Mouse (Mus musculus): ENCODE measurements around the gene Foxred2.

Gene Foxred2

DNA sequence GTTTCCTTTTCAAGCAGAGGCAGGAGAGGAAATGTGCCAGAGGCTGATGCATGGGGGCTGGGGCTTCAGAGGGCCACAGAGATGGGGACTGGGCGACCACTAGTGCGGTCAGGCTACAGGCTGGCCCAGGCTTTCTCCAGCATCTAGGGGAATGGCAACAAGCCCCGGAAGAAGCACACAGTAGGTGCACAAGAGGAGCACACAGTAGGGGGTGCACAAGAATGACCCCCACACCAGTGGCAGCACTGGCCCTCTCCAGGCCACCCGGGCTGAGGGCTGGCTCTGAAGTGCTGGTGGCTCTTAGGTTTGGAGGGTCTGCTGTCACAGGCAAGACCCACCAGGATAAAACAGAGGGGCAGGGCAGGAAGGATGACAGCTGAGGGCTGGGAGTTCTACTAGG lies 41.2 kb downstream of the Foxred2 start:
- DNase-seq, result no peak

DNA sequence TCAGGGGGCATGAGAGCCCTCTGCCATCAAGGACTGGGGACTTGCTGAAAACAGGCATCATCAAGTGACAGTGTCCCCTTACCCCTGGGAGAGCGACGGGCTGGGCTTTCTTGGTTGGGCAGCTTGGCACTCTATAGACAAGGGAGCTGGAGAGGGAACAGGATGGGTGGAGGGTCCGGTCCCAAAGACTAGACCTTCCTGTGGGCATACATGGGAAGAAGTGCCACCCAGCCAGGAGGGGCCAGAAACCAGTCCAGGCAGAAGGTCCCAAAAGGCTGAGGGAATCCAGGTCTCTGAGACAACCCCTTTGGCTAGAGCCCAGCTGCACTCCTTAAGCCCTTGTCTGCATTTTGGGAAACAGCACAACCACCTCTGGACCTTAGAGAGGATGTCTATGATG lies 42.0 kb downstream of the Foxred2 start:
- DNase-seq, result no peak

DNA sequence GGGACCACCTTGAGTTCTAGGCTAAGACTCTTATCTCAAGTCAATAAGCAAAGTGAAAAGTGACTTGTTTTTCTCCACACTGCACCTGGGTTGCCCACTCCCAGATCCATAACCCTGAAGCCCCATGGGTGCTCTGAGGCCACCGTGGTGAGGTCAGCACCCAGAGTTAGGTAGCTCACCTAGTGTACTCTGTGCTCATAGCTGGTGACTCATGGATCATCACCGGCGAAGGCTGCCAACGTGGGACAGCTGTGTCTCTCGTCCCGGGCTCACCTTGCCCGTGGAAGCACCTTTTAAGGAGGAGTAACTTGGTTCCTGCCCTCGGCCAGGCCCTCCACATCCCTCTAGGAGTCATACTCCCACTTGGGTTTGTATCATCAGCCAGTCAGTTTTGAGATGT lies 43.5 kb downstream of the Foxred2 start:
- no peak for DNase-seq

DNA sequence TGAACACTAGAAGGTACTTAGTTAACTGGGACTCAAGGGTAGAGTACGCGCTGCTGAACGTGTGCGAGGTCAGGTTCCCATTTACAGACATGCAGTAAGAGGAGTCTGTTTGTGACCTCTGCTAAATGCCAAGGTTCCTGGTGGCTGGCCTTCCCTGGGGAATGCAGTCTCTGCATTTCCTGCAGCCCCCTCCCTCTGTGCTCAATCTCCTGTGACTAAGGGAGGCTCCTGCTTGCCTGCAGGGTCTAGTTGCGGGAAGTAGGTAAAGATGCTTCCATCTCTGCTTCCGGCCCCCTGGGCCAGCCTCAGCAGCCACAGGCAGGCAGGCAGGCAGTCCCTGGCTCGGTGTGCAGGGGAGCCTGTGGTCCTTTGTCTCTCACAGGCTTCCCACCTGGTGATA lies 43.9 kb downstream of the Foxred2 start:
- DNase-seq, result no peak

DNA sequence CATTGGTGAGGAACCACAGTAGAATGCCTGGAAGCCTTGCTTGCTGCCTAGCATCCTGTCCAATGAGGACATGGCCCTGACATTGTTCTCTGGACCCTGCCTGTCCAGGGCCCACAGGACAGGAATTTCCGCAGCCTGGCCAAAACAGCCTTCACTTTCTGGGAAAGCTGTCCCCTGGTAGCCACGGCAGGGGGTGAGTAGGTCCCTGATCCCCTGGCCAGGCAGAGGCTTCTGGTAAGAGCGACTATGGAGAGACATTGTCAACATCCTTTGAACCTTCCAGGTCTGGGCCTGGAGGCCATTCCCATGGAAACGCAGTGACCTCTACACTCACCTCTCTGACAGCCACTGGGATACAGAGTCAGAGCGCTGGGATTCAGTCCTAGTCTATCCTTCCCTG lies 44.5 kb downstream of the Foxred2 start:
- no peak for DNase-seq

DNA sequence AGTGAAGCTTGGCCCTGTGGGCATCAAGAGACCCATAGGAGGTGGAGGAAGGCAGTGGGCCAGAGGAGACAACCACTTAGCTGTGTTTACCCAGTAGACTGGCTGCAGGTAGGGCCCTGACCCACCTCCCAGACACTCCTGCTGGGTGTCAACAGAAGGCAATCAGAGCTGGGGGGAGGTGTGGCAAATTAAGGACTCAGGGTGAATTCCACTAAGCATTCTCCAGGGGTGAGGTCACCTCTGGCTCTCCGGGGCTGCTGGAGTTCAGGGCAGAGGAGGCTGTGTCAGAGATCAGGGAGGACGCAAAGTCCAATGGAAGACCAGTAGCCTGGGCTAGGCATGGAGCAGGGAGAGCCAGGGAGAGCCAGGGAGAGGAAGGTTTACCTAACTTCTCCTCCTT lies 45.5 kb downstream of the Foxred2 start:
- DNase-seq, result no peak

DNA sequence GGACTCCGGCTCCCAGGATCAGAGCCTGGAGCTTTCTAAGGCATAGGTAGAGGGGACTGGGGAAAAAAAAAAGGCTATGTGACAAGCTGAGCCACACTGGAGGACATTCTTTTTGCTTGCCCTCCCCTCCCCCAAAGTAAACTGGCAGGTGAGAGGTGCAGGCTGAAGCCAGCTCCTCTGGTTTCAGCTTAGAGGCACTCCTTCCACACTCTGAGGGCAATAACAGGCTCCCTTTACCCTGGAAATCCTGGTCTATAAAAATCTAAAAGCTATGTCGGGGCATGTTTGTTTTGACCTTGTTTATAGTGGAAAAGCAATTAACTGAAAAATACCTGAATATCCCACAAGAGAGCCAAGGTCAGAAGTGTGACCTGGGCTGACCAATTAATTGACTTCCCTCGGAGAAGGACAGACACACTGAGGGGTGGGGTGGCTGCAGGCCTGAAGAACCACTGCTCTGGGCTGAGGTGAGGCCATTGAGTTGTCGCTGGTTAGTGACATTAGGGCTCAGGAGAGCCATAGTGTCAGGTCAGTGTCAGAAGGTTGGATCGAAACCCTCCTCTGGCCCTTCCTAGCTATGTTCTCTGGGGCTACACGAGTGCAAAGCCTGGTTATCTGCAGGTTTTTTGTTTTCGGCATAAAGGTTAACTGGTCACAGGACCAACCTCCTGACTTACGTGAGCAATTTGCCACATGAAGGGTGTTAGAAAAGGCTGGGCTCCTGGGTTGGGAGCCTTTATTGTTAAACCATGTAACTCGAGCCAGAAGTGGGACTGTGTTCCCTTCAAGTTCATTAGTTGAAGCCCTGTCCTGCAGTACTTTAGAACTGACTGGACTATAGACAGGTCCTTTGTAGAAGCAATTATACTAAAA lies 48.6 kb downstream of the Foxred2 start:
- no peak for DNase-seq

DNA sequence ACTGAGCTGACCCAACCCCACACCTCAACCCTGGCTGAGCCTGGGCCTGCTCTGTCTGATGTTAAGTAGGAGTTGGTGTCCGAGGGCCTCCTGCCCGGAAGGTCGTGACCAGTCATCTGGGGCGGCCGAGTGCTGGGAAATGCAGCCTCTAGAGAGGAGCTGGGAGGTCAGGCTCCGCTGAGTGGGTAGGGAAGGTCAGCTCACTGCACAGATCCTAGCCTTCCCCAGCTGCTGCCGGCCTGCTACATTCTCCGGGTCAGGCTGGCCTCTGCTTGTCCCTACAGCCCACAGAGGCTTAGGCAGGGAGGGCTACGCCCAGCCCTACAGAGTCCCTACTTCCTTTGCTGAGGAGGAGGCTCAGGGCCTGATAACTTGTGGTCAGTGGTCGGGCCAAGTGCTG lies 50.0 kb downstream of the Foxred2 start:
- DNase-seq, result no peak

DNA sequence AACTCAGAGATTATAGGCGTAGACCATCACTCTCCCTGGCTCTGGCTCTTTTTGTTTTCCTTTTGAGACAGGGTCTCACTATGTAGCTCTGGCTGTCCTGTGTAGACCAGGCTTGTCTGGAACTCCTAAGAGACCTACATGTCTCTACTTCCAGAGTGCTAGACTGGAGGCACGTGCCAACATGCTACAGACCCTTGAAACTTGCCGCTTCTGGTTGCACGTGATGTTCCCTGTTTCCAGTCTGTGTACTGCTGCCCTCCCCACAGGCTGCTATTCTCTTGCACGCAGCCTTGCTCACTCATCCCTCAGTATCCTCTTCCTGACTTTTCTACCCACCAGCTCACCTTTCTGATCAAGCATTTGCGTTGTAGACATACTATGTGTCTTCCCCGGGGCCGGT lies 50.4 kb downstream of the Foxred2 start:
- no peak for DNase-seq

DNA sequence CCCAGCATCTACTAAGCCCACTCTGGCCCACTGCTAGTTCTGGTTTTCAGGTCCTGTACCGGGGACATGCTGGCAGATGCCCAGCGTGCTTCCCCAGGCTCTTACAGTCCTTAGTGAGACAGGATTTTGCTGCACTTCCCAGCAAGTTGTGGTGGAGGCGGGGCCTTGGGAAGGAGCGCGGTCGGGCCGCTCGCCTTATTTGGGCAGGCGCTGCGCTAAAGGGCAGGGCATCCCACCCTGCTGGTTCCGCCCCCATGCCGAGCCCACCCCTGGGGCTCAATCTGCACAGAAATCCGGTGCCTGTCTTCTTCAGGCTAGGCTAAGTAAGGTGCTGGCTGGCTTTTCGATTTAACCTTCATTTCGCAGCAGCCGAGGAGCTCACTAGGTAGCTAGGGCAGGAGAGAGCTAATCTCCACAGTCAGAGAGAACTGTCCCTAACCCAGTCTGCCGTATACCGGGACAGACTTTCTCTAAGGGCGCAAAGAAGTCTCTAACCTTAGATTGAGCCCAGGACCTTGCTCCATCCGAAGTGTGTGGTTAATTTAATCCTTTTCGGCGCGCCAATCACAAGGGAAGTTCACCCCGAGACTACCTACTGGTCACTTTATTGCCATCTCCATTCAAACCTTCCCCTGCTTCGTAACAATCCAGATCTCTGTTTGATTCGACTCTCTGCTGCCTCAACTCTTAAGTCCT lies 51.1 kb downstream of the Foxred2 start:
- peak; percentile 22 to 26 for DNase-seq

DNA sequence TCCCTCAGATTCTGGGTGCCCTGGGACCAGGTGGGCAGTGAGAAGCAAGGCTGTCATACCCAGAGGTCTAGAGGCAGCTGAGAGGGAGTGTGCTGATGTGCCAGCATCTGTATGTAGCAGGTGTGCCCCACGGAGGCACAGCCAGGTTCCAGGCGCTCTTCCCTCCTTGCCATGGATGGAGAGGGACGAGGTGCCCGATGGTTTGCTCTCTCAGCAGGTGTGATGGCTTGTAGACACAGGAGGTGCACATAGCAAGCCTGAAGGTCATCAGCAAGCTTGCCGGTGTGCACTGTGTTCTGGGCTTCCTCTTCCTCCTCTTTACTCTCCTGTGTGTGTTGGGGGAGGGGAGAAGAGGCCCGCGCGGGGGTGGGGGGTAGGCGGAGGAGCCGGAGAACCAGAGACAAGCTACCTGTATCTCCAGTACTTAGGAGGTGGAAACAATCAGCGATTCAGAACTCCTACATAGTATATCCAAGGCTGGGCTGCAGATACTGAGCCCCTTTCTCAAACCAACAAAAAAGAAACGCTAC lies 52.1 kb downstream of the Foxred2 start:
- DNase-seq, result no peak

DNA sequence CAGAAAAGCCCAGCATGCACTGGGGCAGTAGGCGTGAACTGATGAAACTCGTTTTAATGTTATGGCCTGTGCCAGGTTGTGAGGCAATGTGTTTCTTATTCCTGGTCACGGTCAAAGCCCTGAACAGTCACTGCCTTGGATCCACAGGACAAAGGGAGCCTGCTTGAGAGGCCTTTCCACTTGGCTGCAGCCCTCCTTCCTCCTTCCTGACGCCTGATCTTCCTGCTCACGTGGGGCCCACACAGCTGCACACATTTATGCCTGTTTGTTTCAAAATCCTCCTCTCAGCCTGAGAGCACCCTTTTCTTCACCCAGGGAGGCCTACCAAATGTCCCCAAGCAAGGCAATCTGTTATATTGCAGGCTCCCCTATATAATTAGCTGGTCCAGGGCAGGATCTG lies 53.3 kb downstream of the Foxred2 start:
- DNase-seq, result no peak

DNA sequence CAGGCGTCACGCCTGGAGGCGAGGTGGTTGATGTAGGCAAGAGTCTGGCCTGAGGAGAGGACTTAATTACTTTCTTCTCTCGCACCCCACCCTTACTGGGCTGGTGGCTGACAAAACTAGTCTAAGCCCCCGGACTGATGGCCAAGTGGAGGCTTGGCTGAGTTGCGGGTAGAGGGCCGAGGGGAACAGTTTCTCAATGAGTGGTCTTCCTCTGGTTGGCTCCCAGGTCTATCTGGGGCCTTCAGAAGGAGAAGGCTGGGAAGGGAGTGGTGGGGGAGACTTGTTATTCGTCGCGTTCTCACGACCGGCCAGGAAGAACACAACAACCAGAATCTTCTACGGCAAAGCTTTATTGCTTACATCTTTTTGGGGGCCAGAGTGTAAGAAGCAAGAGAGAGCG lies 61.6 kb downstream of the Foxred2 start:
- DNase-seq, result no peak

DNA sequence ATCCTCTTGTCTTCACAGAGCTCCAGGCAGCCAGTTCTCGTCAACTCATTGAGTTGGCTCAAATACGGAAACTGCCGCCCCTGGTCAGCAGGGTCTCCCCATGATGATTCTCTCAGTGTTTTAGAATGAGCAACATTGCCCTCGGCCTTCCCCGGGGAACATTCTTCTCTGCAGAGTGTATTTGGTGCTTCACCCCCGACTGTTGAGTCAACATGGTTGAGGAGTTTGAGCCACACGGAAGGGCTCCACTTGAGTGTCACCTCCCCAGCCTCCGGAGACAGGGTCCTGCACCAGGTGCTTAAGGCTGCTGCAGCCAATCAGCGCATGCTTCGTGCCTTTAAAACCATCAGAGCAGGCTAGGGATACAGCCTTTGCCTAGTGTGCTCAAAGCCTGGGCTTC lies 63.2 kb downstream of the Foxred2 start:
- DNase-seq, result no peak

DNA sequence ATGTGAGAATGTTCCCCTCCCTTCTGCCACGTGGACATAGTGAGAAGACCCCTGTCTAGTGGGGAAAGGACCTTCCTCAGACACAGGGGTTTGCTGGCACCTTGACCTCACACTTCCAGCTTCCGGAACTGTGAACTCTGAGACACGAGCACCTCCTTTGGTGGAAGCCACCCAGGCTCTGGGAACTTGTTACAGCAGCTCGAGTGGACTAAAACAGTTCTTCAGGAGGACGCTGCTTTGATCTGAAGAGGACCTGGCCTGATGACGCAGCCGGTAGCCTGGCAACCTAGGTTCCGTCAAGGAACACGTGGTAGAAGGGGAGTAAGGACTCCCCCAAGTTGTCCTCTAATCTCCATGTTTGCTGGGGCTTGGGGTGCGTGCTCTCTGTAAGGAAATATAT lies 64.1 kb downstream of the Foxred2 start:
- DNase-seq, result no peak

DNA sequence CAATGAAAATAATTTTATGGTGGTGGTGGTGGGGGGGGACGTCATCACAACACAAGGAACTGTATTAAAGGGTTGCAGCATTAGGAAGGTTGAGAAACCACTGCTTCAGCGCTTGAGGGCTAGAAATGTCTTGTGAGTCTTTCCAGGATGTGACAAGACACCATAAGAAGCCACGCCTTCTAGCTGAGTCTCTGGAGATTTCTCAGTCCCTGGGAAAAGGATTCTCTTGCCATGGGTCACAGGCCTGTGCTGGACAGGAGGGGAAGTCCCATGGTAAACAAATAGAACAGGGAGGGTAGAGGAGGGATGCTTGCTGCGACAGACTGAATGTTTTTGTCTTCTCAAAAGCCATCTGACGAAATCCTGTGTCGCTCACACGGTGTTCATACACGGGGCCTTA lies 64.8 kb downstream of the Foxred2 start:
- DNase-seq, result no peak

All from cerebellum, postnatal 36 days (tissue).